Mouse (Mus musculus) bone marrow, adult 2 months (tissue): Measurements from ENCODE around the gene Car11.

Source experiments
- CTCF ChIP-seq: fragments of 200-500 bp; IDR thresholded peaks from 2 replicates; pipeline ENCODE4 v1.5.1; 2011; ENCODE audit warnings: low read length, control low read depth; ENCODE audit not compliant: control insufficient read depth, insufficient read depth
- POLR2A ChIP-seq: fragments of 200-500 bp; IDR thresholded peaks from 2 replicates; pipeline ENCODE4 v1.6.1; 2011; ENCODE audit warnings: low read depth, mild to moderate bottlenecking, control low read depth, low read length, borderline replicate concordance; ENCODE audit not compliant: control insufficient read depth

GRCm38 (mm10) chr7:45744387-45744786 lies 44.7 kb downstream of the Car11 start:
- TF ChIP-seq CTCF (no peak), POLR2A (no peak)
